7 mouse cellular contexts compared by ENCODE assay signal in genomic region chr7:25305956-25306613, GRCm38 (mm10). TPM values are rescaled to one million over a fixed set of nuclear protein-coding genes. Genes with fewer than 3 reads are reported as not detected.
DNase-seq lines count a peak whose midpoint lies in the region; ATAC-seq lines count a peak whose summit lies in the region.

Gene Tmem145, plus strand, starts transcription at chr7:25306106.

- peaks cover 60% of the 10 kb centered on the region for H3K27me3 ChIP-seq in heart, embryonic 15.5 days
- no peaks in the 10 kb centered on the region for H3K27me3 ChIP-seq in splenic B cell, adult 2 months (ENCODE audit: control insufficient read depth, insufficient read depth, low read length, poor library complexity, severe bottlenecking)

- WGBS in heart, embryonic 15.5 days, result under 1% methylated on average over 45 of the region's 47 CpGs

- peak; percentile 22 for DNase-seq in urinary bladder, adult 2 months (ENCODE audit: low spot score)
- DNase-seq in urinary bladder, postnatal 14 days (ENCODE audit: low spot score), result no peak
- peak; percentile 82 for DNase-seq in cerebellum, adult 9-11 months
- peak; percentile 49 to 57 for DNase-seq in layer of hippocampus, postnatal 10 days (ENCODE audit: low spot score in 2 of 2)
- peak; percentile 18 for DNase-seq in lung, postnatal 25 days (ENCODE audit: low spot score)
- DNase-seq in splenic B cell, adult 2 months (ENCODE audit: low read depth, low spot score), result peak; percentile 66

- H3K4me3 ChIP-seq in heart, embryonic 15.5 days, result peak within 1 kb of the TSS; percentile 48

- H3K36me3 ChIP-seq in heart, embryonic 15.5 days, result no peaks in the 10 kb centered on the region
- no peaks in the 10 kb centered on the region for H3K36me3 ChIP-seq in splenic B cell, adult 2 months (ENCODE audit: control insufficient read depth, insufficient read depth, low read length, poor library complexity, severe bottlenecking)

- 0 out of 2 replicates have a peak within 1 kb of the TSS, but pooled peaks have one; percentile 14 for H3K9ac ChIP-seq in heart, embryonic 15.5 days

- H3K4me2 ChIP-seq in heart, embryonic 15.5 days, result peak within 1 kb of the TSS; percentile 79

- peak; percentile 63; the same call in 1 of the 2 replicates for ATAC-seq in heart, embryonic 15.5 days (replicated peaks; ENCODE audit: insufficient number of reproducible peaks, insufficient read depth, low FRiP score, low read depth)

- no peaks in the 10 kb centered on the region for H3K9me3 ChIP-seq in heart, embryonic 15.5 days (replicated peaks)

- H3K4me1 ChIP-seq in heart, embryonic 15.5 days (replicated peaks), result peaks cover 7% of the 10 kb centered on the region

- no peak within 1 kb of the TSS for H3K27ac ChIP-seq in heart, embryonic 15.5 days

RNA-seq across cellular contexts. Expression of gene Tmem145, which starts in this region (rescaled TPM):
- polyA plus RNA-seq in urinary bladder, adult 2 months (2012; rRNA removed), result 0.06 and 0.11 TPM in 2 replicates
- polyA plus RNA-seq in heart, embryonic 15.5 days (2015; fragmentation: Nextera tagmentation; extraction: Ambion mirVana), result 0.05 and 0.27 TPM in 2 replicates
- total RNA-seq in layer of hippocampus, postnatal 10 days (2021), result 10 to 100 TPM; 66.4 to 70.3 TPM

Comparison
In these comparisons a context has a peak if more than half of its experiments do, and no peak if none do; other contexts are left out.
1. Peak in DNase-seq in urinary bladder, adult 2 months; RNA of the gene not detected or under 1 TPM.
2. Peak in ATAC-seq, H3K4me3 ChIP-seq, H3K9ac ChIP-seq and H3K4me2 ChIP-seq in heart, embryonic 15.5 days; RNA of the gene not detected or under 1 TPM.